Mouse (Mus musculus) liver, postnatal 0 days (tissue): Measurements from ENCODE around the gene Spint5. TPM values are rescaled to one million over a fixed set of nuclear protein-coding genes. Genes with fewer than 3 reads are reported as not detected.

Experiments used
- ATAC-seq: fragments of 200-750 bp; cut with Nextera tagmentation; 2 replicates; pipeline ENCODE4 v1.8.0; 2017; ENCODE audit warnings: mild to moderate bottlenecking, moderate library complexity
- DNase-seq: peaks from one replicate; pipeline ENCODE4 v3.0.0-alpha.2; 2016
- H3K27ac ChIP-seq: fragments of 300-500 bp; sonication (generic); 2 replicates; pipeline ENCODE4 v1.5.1; 2014; ENCODE audit warnings: antibody characterized with exemption, moderate library complexity, mild to moderate bottlenecking, low read depth
- H3K27me3 ChIP-seq: fragments of 300-500 bp; sonication (generic); 2 replicates; pipeline ENCODE4 v1.6.1; 2014; ENCODE audit warnings: low read length, control low read depth, mixed read lengths; ENCODE audit not compliant: insufficient read depth
- H3K36me3 ChIP-seq: fragments of 300-500 bp; sonication (generic); replicated peaks from 2 replicates; pipeline ENCODE4 v1.6.1; 2014; ENCODE audit warnings: mild to moderate bottlenecking, control low read depth, low read length, moderate library complexity, mixed read lengths; ENCODE audit not compliant: insufficient read depth
- H3K4me1 ChIP-seq: fragments of 300-500 bp; sonication (generic); 2 replicates; pipeline ENCODE4 v1.6.1; 2014; ENCODE audit warnings: antibody characterized with exemption, mild to moderate bottlenecking, control low read depth; ENCODE audit not compliant: insufficient read depth
- H3K4me2 ChIP-seq: fragments of 300-500 bp; sonication (generic); 2 replicates; pipeline ENCODE4 v1.6.1; 2014; ENCODE audit warnings: low read depth, mild to moderate bottlenecking, low read length, moderate library complexity, mixed read lengths
- H3K4me3 ChIP-seq: fragments of 300-500 bp; sonication (generic); 2 replicates; pipeline ENCODE4 v1.5.1; 2014; ENCODE audit warnings: low read depth, low read length
- H3K9ac ChIP-seq: fragments of 300-500 bp; sonication (generic); replicated peaks from 2 replicates; pipeline ENCODE4 v1.6.1; 2014; ENCODE audit warnings: mild to moderate bottlenecking, moderate library complexity
- H3K9me3 ChIP-seq: fragments of 300-500 bp; sonication (generic); 2 replicates; pipeline ENCODE4 v1.6.1; 2016; ENCODE audit warnings: mild to moderate bottlenecking, control low read depth, low read length, mixed read lengths
- CTCF ChIP-seq: sonication (generic); IDR thresholded peaks from 2 replicates; pipeline ENCODE4 v1.5.1; 2016; ENCODE audit warnings: antibody characterized with exemption, low read depth
- EP300 ChIP-seq: IDR thresholded peaks from 2 replicates; pipeline ENCODE4 v1.6.1; 2016; ENCODE audit warnings: antibody characterized with exemption, low read depth, mild to moderate bottlenecking
- WGBS: fragments of 180-500 bp; shearing (Covaris S2); extraction: QIAGEN DNeasy Blood & Tissue Kit; methylation state at CpG from one replicate; pipeline ENCODE4 v1.1.7; 2014; ENCODE audit not compliant: insufficient replicate concordance; 5-methylcytosine and 5-hydroxymethylcytosine counted together
- polyA plus RNA-seq: library from polyadenylated mRNA; unstranded; fragments of >200 nt; fragmentation: Nextera tagmentation; extraction: Ambion mirVana; gene quantifications from 2 replicates; pipeline ENCODE4 v1.2.1, GENCODE M21; 2015

The Spint5 gene
- polyA plus RNA-seq, 1 experiment from 2014 or later = not detected

- H3K9ac ChIP-seq = no peak overlapping the region
- TF ChIP-seq EP300 (no peak), CTCF (no peak)
- H3K9me3 ChIP-seq = no peaks in the 10 kb centered on the region
- H3K27ac ChIP-seq = no peak overlapping the region
- H3K36me3 ChIP-seq = no peaks in the 10 kb centered on the region
- no peaks in the 10 kb centered on the region for H3K27me3 ChIP-seq
- WGBS = 67% methylated on average over 5 of the region's 5 CpGs
- H3K4me1 ChIP-seq = no peaks in the 10 kb centered on the region
- ATAC-seq (no peak), DNase-seq (no peak)
- no peak overlapping the region for H3K4me2 ChIP-seq
- H3K4me3 ChIP-seq = no peak overlapping the region
Observed at GRCm38 (mm10) chr2:164731719-164732118, 16.6 kb downstream of the Spint5 start.

GRCm38 (mm10) chr2:164733259-164733658, 18.2 kb downstream of the Spint5 start:
- ATAC-seq = no peak
- TF ChIP-seq CTCF (no peak), EP300 (no peak)
- Histone ChIP-seq H3K4me3 (no peak overlapping the region), H3K27me3 (no peaks in the 10 kb centered on the region), H3K9me3 (no peaks in the 10 kb centered on the region), H3K9ac (no peak overlapping the region), H3K4me2 (no peak overlapping the region), H3K27ac (no peak overlapping the region), H3K36me3 (no peaks in the 10 kb centered on the region), H3K4me1 (no peaks in the 10 kb centered on the region)
- DNase-seq = no peak
- 52% methylated on average over 2 of the region's 2 CpGs for WGBS

GRCm38 (mm10) chr2:164734839-164735238, 19.7 kb downstream of the Spint5 start:
- ATAC-seq (no peak), DNase-seq (no peak)
- no peak overlapping the region for H3K9ac ChIP-seq
- no peaks in the 10 kb centered on the region for H3K36me3 ChIP-seq
- no peak overlapping the region for H3K4me3 ChIP-seq
- no peak for TF ChIP-seq CTCF
- TF ChIP-seq EP300 = no peak
- no peak overlapping the region for H3K27ac ChIP-seq
- H3K9me3 ChIP-seq = no peaks in the 10 kb centered on the region
- H3K4me1 ChIP-seq = no peaks in the 10 kb centered on the region
- H3K4me2 ChIP-seq = no peak overlapping the region
- WGBS = 65% methylated on average over 5 of the region's 5 CpGs
- H3K27me3 ChIP-seq = no peaks in the 10 kb centered on the region

GRCm38 (mm10) chr2:164735446-164735845, 20.3 kb downstream of the Spint5 start:
- H3K27ac ChIP-seq = no peak overlapping the region
- no peaks in the 10 kb centered on the region for H3K27me3 ChIP-seq
- H3K4me2 ChIP-seq = no peak overlapping the region
- no peak overlapping the region for H3K4me3 ChIP-seq
- no peaks in the 10 kb centered on the region for H3K4me1 ChIP-seq
- ATAC-seq (no peak), DNase-seq (no peak)
- WGBS = 82% methylated on average over 5 of the region's 5 CpGs
- H3K36me3 ChIP-seq = no peaks in the 10 kb centered on the region
- no peaks in the 10 kb centered on the region for H3K9me3 ChIP-seq
- TF ChIP-seq CTCF = no peak
- TF ChIP-seq EP300 = no peak
- no peak overlapping the region for H3K9ac ChIP-seq

DNA sequence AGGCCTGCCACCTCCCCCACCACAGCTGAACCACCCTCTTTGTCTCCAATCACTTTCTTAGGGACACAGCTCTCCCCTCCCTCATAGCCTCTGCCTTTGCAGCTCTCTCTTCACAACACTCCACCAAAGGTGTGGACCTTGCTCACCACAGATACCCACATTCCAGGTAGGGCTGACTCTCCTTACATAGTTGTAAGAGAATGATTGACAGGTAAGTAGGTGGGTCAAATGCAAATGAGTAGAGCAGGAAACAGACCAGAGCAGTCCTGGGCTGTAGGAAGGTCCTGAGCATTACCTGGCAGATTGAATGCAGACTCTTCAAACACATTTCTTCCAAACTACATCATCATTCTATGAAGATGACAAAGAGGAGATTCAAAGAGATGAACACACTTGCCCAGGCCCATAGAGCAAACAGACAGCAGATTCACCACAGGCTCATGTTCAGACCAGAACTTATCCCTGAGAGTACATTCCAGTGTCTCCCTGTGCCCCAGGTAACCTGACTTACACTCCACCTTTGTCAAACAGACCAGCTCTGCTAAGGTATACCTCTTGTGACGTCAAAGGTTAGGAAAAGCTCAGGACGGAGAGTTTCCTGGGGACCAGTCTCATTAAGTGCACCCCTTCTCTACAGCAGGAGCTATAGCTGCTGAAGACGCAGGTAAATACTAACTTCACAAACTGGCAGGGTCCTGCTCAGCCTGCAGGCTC, 22.4 kb downstream of the Spint5 start:
- DNase-seq = no peak
- peak; percentile 69 for ATAC-seq

DNA sequence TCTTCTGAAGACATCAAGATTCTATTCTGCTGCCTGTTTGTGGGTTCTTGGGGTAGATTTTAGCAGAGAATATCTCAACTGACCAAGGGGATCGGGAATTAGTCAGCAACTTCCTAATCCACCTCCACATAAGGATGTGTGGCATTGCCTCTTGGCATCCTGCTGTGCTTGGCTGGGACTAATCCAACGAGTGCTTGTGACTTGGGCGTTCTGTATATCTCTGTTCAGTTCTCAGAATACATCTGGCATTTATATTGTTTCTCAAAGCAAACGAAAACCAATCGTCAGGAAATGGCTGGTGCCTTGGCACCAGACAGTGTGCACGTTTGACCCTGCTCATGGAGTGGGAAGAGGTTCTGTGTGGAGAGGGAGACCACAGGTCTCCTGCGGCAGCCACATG, 24.8 kb downstream of the Spint5 start:
- DNase-seq (no peak), ATAC-seq (no peak)
- Histone ChIP-seq H3K4me1 (peaks cover 11% of the 10 kb centered on the region; the same call in 1 of the 2 replicates), H3K9ac (no peak overlapping the region), H3K36me3 (no peaks in the 10 kb centered on the region), H3K9me3 (no peaks in the 10 kb centered on the region), H3K4me2 (no peak overlapping the region), H3K4me3 (no peak overlapping the region), H3K27me3 (no peaks in the 10 kb centered on the region), H3K27ac (no peak overlapping the region)
- TF ChIP-seq EP300 (no peak), CTCF (no peak)
- 58% methylated on average over 7 of the region's 7 CpGs for WGBS

More for the DNA sequence above, 22.4 kb downstream of the Spint5 start:
- Histone ChIP-seq H3K36me3 (no peaks in the 10 kb centered on the region), H3K9ac (no peak overlapping the region), H3K4me3 (no peak overlapping the region), H3K4me1 (no peaks in the 10 kb centered on the region), H3K27me3 (no peaks in the 10 kb centered on the region), H3K9me3 (no peaks in the 10 kb centered on the region), H3K4me2 (no peak overlapping the region), H3K27ac (no peak overlapping the region)
- whole genome bisulfite sequencing = 52% methylated on average over 3 of the region's 3 CpGs
- no peak for TF ChIP-seq EP300

DNA sequence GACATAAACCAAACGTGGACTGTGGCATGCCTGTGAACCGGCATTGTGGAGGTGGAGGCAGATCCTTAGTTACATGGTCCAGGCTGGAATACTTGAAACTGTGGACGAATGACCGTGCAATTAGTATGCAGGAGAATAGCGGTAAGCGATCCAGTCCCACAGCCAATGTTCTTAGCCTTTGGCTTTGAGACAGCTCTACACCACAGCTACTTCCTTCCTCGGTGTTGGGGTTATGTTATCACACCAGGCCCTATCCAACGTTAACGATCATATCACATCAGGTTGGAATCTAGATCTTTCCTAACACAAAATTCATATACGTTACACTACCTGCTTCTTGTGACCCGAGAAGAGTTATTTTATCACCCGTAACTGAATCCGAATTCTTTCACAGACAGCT, 29.9 kb downstream of the Spint5 start:
- WGBS = 55% methylated on average over 13 of the region's 13 CpGs
- no peak overlapping the region for H3K27ac ChIP-seq
- no peaks in the 10 kb centered on the region for H3K27me3 ChIP-seq
- peak overlapping the region; percentile 73 for H3K4me3 ChIP-seq
- ATAC-seq (no peak), DNase-seq (no peak)
- H3K9me3 ChIP-seq = no peaks in the 10 kb centered on the region
- 0 out of 2 replicates have a peak overlapping the region, but pooled peaks have one; percentile 91 for H3K9ac ChIP-seq
- peak overlapping the region; percentile 89 for H3K4me2 ChIP-seq
- H3K4me1 ChIP-seq = peaks cover 24% of the 10 kb centered on the region
- TF ChIP-seq CTCF = no peak
- no peak for TF ChIP-seq EP300
- peaks cover 27% of the 10 kb centered on the region for H3K36me3 ChIP-seq
